Comparison of ENCODE assay signal across 8 mouse cellular contexts in genomic region chr14:48119648-48120270, GRCm38 (mm10). TPM values are rescaled to one million over a fixed set of nuclear protein-coding genes. Genes with fewer than 3 reads are reported as not detected.
DNase-seq lines count a peak whose midpoint lies in the region; ATAC-seq and TF ChIP-seq lines count a peak whose summit lies in the region.

No protein-coding gene starts in this region.

- no peaks in the 10 kb centered on the region for H3K9me3 ChIP-seq in hindbrain, embryonic 11.5 days (ENCODE audit: control insufficient read depth, low read length)
- H3K9me3 ChIP-seq in liver, postnatal 0 days (ENCODE audit: low read length), result no peaks in the 10 kb centered on the region

- H3K27ac ChIP-seq in hindbrain, embryonic 11.5 days (ENCODE audit: low read depth, low read length), result no peak overlapping the region
- no peak overlapping the region for H3K27ac ChIP-seq in liver, postnatal 0 days (ENCODE audit: low read depth)

- no peak for ATAC-seq in hindbrain, embryonic 11.5 days (ENCODE audit: low FRiP score)
- ATAC-seq in liver, postnatal 0 days, result no peak

- no peak for TF ChIP-seq CTCF in liver, postnatal 0 days (IDR thresholded peaks at IDR 0.05; ENCODE audit: low read depth)

- H3K4me2 ChIP-seq in hindbrain, embryonic 11.5 days (replicated peaks; ENCODE audit: low read depth, low read length), result peak overlapping the region; percentile 64
- H3K4me2 ChIP-seq in liver, postnatal 0 days (ENCODE audit: low read depth, low read length), result peak overlapping the region; percentile 86

- no peaks in the 10 kb centered on the region for H3K27me3 ChIP-seq in hindbrain, embryonic 11.5 days (ENCODE audit: control insufficient read depth, insufficient read depth, low read length)
- 0 out of 2 replicates have a peak, but pooled peaks cover 2% of the 10 kb centered on the region for H3K27me3 ChIP-seq in liver, postnatal 0 days (ENCODE audit: insufficient read depth, low read length)

- peak overlapping the region; percentile 92 for H3K4me3 ChIP-seq in hindbrain, embryonic 11.5 days (ENCODE audit: low read depth, low read length)
- H3K4me3 ChIP-seq in liver, postnatal 0 days (ENCODE audit: low read depth, low read length), result peak overlapping the region; percentile 75

- peaks cover 12% of the 10 kb centered on the region; the same call in 1 of the 2 replicates for H3K4me1 ChIP-seq in hindbrain, embryonic 11.5 days (replicated peaks; ENCODE audit: control insufficient read depth, insufficient read depth, low read length)
- H3K4me1 ChIP-seq in liver, postnatal 0 days (ENCODE audit: insufficient read depth), result peaks cover 5% of the 10 kb centered on the region; the same call in 1 of the 2 replicates

- H3K9ac ChIP-seq in hindbrain, embryonic 11.5 days (ENCODE audit: low read depth, low read length), result no peak overlapping the region
- no peak overlapping the region for H3K9ac ChIP-seq in liver, postnatal 0 days (replicated peaks)

- TF ChIP-seq EP300 in liver, postnatal 0 days (IDR thresholded peaks at IDR 0.05; ENCODE audit: low read depth), result no peak

- no peaks in the 10 kb centered on the region for H3K36me3 ChIP-seq in hindbrain, embryonic 11.5 days (ENCODE audit: control insufficient read depth, insufficient read depth, low read length)
- H3K36me3 ChIP-seq in liver, postnatal 0 days (replicated peaks; ENCODE audit: insufficient read depth, low read length), result no peaks in the 10 kb centered on the region

- 12% methylated on average over 17 of the region's 17 CpGs for WGBS in hindbrain, embryonic 11.5 days
- 13% methylated on average over 17 of the region's 17 CpGs for WGBS in liver, postnatal 0 days (ENCODE audit: insufficient replicate concordance)

- peak; percentile 32 to 40 for DNase-seq in cerebellum, postnatal 25 days
- DNase-seq in cerebellum, adult 11-12 months, result no peak
- peak; percentile 49 for DNase-seq in NIH3T3 (ENCODE audit: low read depth)
- DNase-seq in hindbrain, embryonic 11.5 days (ENCODE audit: low spot score), result no peak
- no peak for DNase-seq in liver, postnatal 0 days
- DNase-seq in B cell, adult 2 months, result no peak
- DNase-seq in yolk sac, embryonic 10.5 days (ENCODE audit: low spot score), result no peak
- no peak for DNase-seq in urinary bladder, postnatal 25 days (ENCODE audit: low spot score)

RNA-seq across cellular contexts. Expression of gene Peli2, which starts 0.9 kb away (rescaled TPM):
- polyA plus RNA-seq in hindbrain, embryonic 11.5 days (2014; fragmentation: Nextera tagmentation; extraction: Ambion mirVana), result 17.3 and 17.6 TPM in 2 replicates
- 1.5 and 2.8 TPM in 2 replicates for polyA plus RNA-seq in liver, postnatal 0 days (2015; fragmentation: Nextera tagmentation; extraction: Ambion mirVana)

Comparison
In these comparisons a context has a peak if more than half of its experiments do, and no peak if none do; other contexts are left out.
1. DNase-seq: peak in cerebellum, postnatal 25 days (2 of 2) and NIH3T3 (single experiment); none in cerebellum, adult 11-12 months (single experiment), hindbrain, embryonic 11.5 days (single experiment), liver, postnatal 0 days (single experiment), B cell, adult 2 months (0 of 2), yolk sac, embryonic 10.5 days (single experiment) and urinary bladder, postnatal 25 days (single experiment).